Mouse (Mus musculus) T-helper 17 cell (primary cell): ENCODE measurements around the gene Wdr11.

Experiments
- in situ Hi-C, 2 experiments: fragments of 300-600 bp; cut with MboI, MseI; formaldehyde crosslinking; loops; 1 replicate in 1 of 2; 2 replicates in 1 of 2; pipeline ENCODE4 v1.15.1; 2025; ENCODE audit warnings: high pct_unique_total_duplicates in 2 of 2

The Wdr11 gene

DNA sequence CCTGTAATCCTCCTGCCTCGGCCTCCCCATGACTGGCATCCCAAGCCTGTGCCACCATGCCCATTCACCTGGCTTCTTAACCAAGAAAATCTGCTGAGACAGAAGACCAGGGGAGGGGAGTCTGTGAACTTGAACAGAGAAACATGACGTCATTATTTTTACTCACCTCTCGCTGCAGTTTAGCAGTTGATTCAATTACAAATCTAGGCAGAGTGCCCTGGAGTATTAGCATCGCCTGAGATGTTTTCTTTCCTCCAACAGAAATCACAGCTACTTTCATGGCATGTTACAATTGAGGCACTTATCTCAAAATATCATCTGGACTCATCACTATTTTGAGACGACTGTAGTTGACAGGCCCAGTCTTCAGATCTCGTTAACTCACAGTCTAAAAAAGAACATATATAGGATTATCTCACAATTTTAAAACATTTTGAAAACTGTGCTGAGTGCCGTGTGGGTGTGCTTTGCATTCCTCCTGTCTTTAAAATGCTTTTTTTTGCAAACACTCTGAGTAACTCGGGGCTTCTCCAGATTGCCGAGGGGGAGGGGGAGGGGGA, 61.3 kb downstream of the Wdr11 start:
- in situ Hi-C loops = loop anchor here (5.0 to 25.0 kb wide), 3 partner anchors 274 to 809 kb away; no protein-coding TSS in a partner anchor

DNA sequence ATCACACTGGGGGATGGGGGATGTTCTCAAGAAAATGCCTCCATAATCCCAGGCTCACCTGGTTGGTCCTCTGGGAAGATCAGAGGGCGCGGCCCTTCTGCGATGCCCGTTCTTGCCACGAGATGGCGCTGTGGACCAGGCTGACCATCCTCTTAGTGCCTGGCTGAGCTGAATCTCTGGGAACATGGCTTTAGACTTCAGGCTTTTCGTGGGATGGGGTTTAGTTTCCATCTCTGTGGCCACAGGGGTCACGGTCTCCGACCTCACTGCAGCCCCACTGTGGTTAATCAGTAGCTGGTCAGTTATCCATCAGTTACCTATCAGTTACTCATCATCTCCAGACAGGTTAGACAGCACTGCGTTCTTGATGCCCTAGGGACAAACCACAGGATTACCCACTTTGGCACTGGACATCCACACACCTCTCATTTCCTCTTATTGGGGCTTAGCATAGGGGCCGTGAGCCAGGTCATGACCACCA, 62.2 kb downstream of the Wdr11 start:
- in situ Hi-C loops = loop anchor here (5.0 to 25.0 kb wide), 3 partner anchors 273 to 808 kb away; no protein-coding TSS in a partner anchor

DNA sequence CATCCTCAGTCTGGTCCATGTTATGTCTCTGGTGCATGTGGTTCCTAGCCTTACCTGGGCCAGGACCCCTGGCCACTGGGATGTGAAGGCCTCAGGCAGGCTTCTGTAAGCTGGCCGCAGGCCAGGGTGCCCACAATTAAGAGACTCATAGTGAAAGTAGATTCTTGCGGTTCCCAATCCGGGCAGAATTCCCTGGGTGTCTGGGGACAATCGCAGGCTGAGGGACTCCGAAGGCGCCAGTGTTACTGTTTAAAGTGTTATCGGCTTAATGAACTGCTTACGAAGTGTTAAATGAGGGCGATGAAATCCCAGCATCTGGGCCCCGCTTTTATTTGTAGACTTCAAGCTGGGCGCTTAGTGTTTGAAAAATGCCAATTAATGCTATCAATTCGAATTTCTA, 63.3 kb downstream of the Wdr11 start:
- in situ Hi-C loops = loop anchor here (5.0 to 25.0 kb wide), 3 partner anchors 272 to 807 kb away; no protein-coding TSS in a partner anchor

DNA sequence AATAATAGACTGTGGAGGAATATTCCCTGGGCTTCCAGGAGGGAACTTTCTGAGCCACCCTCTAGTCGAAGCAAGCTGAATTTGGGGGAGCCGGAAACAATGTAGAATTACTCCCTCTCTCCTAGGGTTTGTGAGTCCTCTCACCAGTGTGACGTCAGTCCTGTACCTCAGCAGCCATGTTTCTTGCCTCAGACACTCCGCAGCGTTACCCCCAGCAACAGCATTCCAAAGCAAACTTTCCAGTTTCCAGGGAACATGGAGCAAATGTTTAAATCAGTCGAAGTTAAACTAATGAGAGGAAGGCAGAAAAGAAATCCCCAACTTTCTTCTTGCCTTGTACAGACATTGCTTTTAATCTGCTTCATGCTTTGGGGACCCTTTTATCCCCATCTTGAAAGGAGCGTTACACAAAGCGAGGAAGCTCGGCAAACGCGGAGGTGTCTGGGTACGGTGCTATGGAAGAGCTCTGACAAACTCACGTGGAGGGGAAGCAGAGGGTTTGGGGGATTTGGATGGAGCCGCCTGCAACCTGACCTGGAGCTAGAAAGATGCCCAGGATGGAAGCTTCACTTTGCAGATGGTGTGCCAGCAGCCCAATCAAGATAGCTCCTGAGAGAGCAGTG, 64.1 kb downstream of the Wdr11 start:
- in situ Hi-C loops = loop anchor here in 1 of 2 experiments (25.0 kb wide), 1 partner anchor 807 kb away; no protein-coding TSS in a partner anchor

DNA sequence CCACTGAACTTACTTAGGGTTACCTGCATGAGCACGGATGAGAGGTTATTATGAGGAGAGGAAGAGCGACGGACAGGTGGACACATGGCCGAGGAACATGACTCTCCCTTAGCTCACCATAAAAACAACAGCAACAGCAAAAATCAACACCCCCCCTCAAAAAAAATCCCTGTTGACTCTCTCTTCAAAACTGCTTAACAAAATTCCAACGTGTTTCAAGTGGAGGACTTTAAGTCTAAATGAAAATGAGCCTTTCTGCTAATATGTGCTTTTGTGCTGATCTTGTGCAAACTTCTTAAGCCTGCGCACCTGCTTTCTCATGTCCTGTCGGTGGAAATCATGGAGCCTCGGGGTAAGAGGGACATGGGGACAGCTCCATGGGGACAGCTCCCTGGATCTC, 66.2 kb downstream of the Wdr11 start:
- in situ Hi-C loops = loop anchor here in 1 of 2 experiments (25.0 kb wide), 1 partner anchor 804 kb away; no protein-coding TSS in a partner anchor

DNA sequence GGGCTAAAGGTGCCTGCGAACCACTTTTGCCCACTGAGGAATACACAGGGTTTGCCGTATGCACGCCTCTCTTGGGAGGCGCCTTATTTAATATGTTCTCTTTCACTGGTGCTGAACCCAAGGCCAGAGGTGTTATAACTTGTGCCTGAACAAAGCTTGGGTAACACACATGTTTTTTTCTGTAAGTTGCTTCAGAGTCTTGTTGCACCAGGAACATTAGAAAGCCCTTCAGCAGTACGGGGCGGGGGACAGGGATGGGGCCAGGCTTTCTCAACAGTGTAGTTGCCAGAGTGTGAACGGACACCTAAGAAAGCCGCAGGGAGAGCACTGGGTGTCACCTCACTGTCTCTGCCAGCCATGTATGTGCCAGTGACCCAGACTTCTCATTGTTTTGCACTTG, 68.1 kb downstream of the Wdr11 start:
- in situ Hi-C loops = loop anchor here in 1 of 2 experiments (25.0 kb wide), 1 partner anchor 803 kb away; no protein-coding TSS in a partner anchor

DNA sequence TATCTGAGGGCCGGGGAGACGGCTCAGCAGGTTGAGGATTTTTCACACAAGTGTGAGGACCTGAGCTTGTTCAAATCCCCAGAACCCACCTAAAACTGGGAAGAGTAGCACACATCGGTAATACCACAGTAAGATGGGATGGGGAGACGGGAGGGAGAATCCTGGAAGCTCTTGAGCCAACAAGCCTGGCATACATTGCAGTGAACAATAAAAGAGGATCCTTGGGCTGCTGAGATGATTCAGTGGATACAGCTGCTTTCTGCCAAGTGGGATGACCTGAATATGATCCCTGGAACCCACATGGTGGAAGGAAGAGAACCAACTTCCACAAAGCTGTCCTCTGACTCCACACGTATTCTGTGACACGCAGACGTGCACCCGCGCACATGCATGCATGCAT, 68.9 kb downstream of the Wdr11 start:
- in situ Hi-C loops = loop anchor here in 1 of 2 experiments (25.0 kb wide), 1 partner anchor 802 kb away; no protein-coding TSS in a partner anchor

DNA sequence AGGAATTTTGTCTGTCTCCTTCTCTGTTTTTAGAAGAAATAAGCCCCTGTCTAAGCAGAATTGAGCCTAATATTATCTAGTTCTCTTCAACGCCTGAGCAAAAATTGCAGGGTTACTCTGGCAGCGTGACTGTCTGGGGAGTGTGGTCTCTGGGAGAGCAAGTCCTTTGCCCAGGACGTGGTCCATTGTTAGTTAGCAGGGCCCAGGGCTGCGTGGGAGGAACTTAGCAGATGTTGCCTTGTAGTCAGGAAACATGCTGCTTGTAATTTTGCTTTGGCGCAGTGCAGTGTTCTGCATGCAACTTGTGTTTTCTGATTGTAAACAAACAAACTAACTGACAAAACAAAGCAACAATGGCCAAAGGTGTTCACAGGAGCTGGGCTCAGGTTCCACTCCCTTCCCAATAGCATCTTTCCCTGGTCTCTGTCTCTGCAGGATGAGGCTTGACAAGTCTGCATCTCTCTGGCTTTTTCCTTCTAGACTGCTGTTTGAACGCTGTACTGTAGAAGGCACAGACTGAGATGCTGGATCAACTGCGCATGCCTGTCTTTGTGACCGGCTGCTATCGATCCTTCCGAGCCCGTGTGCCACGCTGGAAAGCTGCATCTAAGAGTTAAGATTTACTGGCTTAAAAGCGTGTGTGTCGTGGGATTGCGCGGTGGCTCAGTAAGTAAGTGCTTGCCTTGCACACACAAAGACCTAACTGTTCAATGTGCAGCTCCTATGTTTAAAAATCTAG, 70.6 kb downstream of the Wdr11 start:
- in situ Hi-C loops = loop anchor here in 1 of 2 experiments (25.0 kb wide), 1 partner anchor 800 kb away; no protein-coding TSS in a partner anchor

DNA sequence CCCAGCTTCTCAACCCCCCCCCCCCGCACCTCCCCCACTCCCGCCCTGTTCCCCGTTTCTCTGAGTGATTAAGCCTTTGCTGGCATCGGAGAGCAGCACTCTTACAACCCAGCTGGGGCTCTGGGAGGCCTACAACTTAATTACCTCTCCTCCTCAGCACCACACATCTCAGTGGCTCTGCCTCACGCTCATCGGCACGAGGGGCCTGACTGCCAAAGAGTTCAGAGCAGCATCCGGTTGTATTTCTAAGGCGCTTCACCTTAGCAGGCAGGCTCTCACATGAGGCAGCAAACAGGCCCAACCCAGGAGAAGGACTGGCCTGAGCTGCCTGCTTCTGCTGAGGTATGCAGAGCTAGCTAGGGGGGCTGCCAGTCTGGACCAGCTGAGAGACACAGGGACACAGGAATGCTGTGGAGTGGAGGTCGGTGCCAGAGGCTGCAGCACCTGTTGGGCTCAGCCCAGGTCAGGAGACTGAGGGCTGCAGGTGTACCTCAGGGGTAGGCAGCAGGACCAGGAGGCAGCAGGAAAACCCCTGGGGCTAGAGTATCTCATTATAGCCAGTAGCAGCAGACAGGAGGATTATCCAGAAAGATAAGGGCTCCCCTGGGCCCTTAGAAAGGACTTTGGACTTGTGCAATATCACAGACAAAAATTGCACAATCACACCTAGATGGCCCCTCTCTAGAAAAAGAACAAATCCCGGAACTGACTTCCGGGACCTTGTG, 72.3 kb downstream of the Wdr11 start:
- in situ Hi-C loops = loop anchor here in 1 of 2 experiments (25.0 kb wide), 1 partner anchor 798 kb away; no protein-coding TSS in a partner anchor

DNA sequence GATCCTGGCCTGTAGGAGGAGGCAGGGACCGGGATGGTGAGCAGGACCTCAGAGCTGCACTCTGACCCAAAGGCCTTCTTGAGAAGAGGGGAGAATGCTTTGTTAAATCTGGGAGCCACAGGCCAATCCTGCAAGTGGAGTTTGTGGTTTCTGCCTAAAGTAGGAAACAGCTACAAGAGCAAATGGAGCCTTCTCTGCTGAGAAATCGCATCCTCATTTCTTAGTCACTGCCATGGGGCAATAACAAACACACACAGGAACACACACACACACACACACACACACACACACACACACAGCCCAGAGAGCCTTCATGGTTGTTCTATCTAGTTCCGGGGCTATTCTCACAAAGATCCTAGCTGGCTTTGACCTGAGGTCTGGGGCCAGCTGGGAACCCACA, 73.7 kb downstream of the Wdr11 start:
- in situ Hi-C loops = loop anchor here in 1 of 2 experiments (25.0 kb wide), 1 partner anchor 797 kb away; no protein-coding TSS in a partner anchor

DNA sequence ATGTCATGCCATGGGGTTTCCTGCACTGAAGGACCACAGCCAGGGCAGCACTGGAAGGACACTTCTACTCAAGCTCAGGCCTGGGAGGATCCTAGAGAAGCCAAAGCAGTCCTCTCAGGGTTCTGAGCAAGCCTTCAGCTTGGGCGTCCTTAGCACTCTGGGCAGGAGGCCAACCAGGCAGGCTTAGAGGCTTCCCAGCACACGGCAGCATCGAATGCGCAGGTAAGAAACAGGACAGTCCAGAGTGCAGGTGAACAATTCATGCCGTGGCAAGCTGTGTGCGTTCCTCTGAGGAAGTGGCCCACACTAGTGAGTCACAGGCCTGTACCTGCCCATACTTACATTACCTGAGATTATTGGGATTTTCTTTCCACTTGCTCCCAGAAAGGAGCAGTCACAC, 74.3 kb downstream of the Wdr11 start:
- in situ Hi-C loops = loop anchor here in 1 of 2 experiments (25.0 kb wide), 1 partner anchor 796 kb away; no protein-coding TSS in a partner anchor

DNA sequence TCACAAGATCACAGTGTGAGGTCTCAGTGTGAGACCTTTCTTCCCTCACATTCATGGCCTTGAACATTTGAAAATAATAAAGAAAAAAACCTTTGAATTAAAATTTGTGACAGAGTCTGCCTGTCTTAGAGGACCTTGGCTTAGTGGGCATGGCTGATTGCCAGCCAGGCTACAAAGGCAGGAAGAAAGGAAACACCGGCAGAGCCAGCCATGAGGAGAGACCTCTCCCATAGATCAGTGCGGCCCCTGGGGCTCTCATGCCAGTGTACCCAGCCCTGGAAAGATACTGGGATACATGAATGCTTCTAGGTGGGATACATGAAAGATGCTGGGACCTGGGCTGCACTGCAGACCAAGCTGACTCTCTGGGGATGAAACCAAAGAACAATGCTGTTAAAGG, 74.9 kb downstream of the Wdr11 start:
- in situ Hi-C loops = loop anchor here in 1 of 2 experiments (25.0 kb wide), 1 partner anchor 796 kb away; no protein-coding TSS in a partner anchor

DNA sequence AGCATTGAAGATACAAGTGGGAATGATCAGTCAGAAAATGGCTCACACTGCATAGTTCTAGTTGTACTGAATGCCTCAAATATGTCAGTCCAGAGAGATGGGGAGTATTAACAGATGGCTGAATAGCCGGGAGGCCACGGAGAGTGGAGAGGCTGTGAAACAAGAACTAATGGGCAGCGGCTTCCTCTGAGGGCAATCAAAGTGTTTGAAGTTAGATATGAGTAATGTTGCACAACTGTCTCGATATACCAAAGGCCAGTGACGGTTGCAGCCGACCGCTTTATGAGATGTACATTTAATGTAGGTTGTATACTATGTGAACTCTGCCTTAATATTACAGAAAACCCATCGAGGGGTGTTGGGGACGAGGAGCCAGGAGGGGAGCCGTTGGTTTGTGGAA, 78.6 kb downstream of the Wdr11 start:
- in situ Hi-C loops = loop anchor here in 1 of 2 experiments (25.0 kb wide), 1 partner anchor 792 kb away; no protein-coding TSS in a partner anchor

DNA sequence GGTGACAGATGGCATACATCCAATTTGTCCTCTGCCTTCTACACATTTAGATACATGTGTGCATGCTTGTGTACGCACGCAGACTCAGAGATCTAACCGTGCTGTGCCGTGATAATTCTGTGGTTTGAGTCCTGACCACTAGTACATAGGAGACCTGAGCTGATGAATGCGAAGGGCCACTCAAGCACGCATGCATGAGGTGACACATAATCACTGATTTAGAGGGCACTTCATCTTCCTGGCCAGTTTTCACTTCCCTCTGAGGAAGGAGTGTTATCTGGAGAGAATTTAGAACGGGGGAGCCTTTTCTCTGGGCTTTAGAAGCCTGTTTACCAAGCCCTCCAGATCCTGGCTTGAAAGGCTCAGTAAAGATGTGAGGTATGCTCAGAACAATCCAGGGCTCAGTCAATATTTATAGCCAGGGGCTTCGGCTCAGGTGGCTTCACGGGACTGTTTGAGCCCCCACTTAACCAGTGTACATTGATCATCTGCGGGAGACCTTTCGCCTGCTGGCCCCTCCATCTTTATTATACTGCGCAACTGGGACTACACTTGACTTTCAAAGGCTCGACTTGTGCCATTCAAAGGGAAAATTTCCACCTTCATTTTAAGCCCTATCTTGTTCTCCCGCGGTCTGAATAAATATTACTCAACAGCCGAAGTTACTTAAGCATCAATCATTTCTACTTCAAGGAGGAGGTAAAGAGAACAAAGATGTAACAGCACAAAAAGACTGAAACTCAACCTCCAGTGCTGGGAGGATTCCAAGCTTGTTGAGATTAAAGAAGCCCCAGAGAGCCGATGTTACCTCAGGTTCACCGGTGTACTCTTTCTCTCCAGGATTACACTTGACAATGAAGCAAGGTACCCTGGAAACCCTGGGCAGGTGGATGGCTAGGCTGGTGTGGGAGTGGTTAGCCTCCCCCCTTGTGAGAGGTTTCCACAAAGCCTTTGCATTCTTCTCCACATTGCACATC, 80.3 kb downstream of the Wdr11 start:
- in situ Hi-C loops = loop anchor here in 1 of 2 experiments (25.0 kb wide), 1 partner anchor 790 kb away; no protein-coding TSS in a partner anchor

DNA sequence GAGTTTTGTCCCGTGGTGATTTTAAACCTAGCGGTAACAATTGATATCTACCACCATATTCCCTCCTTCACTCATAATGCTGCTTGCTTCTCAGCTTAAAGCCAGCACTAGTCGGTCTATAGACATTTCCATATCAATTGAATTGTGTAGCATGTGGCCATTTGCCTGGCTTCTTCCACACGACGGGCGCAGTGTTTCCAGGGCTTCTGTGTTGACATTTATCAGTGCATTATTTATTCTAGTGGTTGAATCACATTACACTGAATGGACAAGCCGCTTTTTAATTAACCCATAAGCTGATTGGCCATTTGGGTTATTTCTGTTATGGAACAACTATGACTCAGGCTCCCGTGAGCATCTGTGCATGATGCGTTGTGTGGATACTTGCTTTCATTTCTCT, 82.1 kb downstream of the Wdr11 start:
- in situ Hi-C loops = loop anchor here in 1 of 2 experiments (25.0 kb wide), 1 partner anchor 789 kb away; no protein-coding TSS in a partner anchor

DNA sequence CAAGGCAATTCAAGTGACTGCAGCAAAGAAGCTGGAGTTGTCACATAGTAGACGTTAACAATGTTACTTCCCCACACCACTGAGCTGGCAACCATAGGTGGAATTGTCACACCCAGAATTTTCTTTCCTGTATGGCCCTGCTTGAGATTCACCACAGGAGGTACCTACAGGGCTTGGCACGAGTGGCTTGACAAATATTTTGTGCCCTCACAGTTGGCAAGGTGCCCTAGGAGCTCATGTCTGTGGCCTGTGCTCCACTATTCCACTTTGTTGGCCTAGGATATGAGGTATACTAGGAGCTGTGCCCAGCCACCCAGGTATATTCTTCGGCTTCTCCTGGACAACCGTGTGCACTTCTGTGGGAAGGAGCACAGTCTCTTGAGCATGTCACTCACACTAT, 82.9 kb downstream of the Wdr11 start:
- in situ Hi-C loops = loop anchor here in 1 of 2 experiments (25.0 kb wide), 1 partner anchor 788 kb away; no protein-coding TSS in a partner anchor

DNA sequence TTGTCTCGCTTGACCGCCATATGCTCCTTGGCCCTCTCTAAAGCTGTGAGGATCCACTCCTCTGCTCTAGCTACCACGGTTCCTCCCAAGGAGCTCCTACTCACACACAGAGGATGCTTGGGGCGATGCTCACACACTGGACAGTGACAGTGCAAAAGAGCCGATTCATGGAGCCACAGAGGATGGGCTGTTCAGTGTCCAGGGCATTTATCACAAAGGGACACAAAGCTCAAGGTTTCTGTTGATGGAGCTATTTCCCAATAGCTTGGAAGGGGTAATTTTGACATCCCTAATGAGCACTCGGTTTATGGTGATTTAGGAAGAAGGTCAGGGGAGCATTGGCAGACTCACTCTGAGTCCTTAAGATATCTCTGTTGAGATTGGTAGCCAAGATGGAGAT, 84.2 kb downstream of the Wdr11 start:
- in situ Hi-C loops = no loop called here

DNA sequence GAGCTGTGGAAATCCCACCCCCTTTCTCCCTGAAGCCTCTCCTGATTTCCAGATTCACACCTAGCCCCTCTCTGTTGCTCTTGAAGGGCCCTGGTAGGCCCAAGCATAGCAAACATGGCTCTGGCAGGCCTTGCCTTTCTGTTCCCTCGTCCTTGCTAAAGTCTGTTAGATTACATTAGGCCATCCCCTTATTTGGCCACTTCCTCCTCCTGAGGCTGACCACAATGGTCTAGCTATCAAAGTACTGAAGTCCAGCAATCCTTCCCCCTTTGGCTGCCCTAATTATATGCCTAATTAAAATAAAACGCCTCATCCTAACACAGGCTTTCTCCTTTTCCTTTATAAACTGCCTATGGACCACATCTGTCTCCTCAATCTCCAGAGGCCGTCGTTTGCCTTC, 85.5 kb downstream of the Wdr11 start:
- in situ Hi-C loops = no loop called here

DNA sequence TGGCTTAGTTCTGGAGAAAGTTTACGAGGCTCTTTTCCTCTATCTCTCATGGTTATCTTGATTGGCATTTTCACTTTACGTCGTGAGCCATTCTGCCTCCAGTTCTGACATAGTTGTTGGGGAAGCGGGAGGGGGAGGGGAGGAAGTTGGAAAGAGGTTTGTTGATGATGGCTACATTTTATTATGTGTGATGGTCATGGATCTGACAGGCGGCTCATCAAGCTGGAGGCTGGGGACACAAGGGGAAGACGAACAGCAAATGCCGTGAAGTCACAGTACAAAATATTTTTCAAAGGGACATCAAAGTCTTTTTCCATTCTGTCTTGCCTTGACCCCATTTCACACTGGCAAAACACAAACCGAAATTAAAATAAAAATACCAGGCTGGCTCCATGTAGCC, 86.8 kb downstream of the Wdr11 start:
- in situ Hi-C loops = no loop called here
